Mouse (Mus musculus) hindbrain, embryonic 10.5 days (tissue): ENCODE results near the gene Ndufs4. TPM values are rescaled to one million over a fixed set of nuclear protein-coding genes. Genes with fewer than 3 reads are reported as not detected.

Experiments used
- DNase-seq: peaks from one replicate; pipeline ENCODE4 v3.0.0-alpha.2; 2017; ENCODE audit warnings: low spot score
- H3K27ac ChIP-seq: fragments of 300-500 bp; sonication (generic); 2 replicates; pipeline ENCODE4 v1.5.1; 2016; ENCODE audit warnings: mild to moderate bottlenecking, moderate library complexity
- H3K27me3 ChIP-seq: fragments of 300-500 bp; sonication (generic); 2 replicates; pipeline ENCODE4 v1.6.1; 2016; ENCODE audit warnings: mild to moderate bottlenecking; ENCODE audit not compliant: poor library complexity, insufficient read depth, severe bottlenecking
- H3K36me3 ChIP-seq: fragments of 300-500 bp; sonication (generic); 2 replicates; pipeline ENCODE4 v1.6.1; 2016; ENCODE audit warnings: mild to moderate bottlenecking, moderate library complexity
- H3K4me1 ChIP-seq: fragments of 300-500 bp; sonication (generic); replicated peaks from 2 replicates; pipeline ENCODE4 v1.6.1; 2016; ENCODE audit warnings: mild to moderate bottlenecking
- H3K4me3 ChIP-seq: fragments of 300-500 bp; sonication (generic); 2 replicates; pipeline ENCODE4 v1.5.1; 2016; ENCODE audit warnings: mild to moderate bottlenecking, moderate library complexity
- H3K9me3 ChIP-seq: fragments of 300-500 bp; sonication (generic); 2 replicates; pipeline ENCODE4 v1.6.1; 2016; ENCODE audit warnings: mild to moderate bottlenecking, moderate library complexity
- WGBS: fragments of 180-500 bp; shearing (Covaris S2); methylation state at CpG from one replicate; pipeline ENCODE4 v1.1.7; 2016; 5-methylcytosine and 5-hydroxymethylcytosine counted together
- polyA plus RNA-seq: library from polyadenylated mRNA; unstranded; fragments of >200 nt; fragmentation: Nextera tagmentation; extraction: Ambion mirVana; gene quantifications from 2 replicates; pipeline ENCODE4 v1.2.1, GENCODE M21; 2016

Gene Ndufs4
- 286 and 327 TPM in 2 replicates for polyA plus RNA-seq

- no peaks in the 10 kb centered on the region for H3K27me3 ChIP-seq
- H3K9me3 ChIP-seq = no peaks in the 10 kb centered on the region
- DNase-seq = no peak
- peaks cover 14% of the 10 kb centered on the region for H3K4me1 ChIP-seq
- peak within 1 kb of the TSS; percentile 95 for H3K27ac ChIP-seq
- 47% methylated on average over 13 of the region's 13 CpGs for WGBS
- H3K4me3 ChIP-seq = peak within 1 kb of the TSS; percentile 94
- peaks cover 7% of the 10 kb centered on the region; the same call in 1 of the 2 replicates for H3K36me3 ChIP-seq
Observed at GRCm38 (mm10) chr13:114388211-114388965, at the start of gene Ndufs4. Gene Ndufs4, minus strand, starts transcription at chr13:114388258.

GRCm38 (mm10) chr13:114432491-114432890 lies 44.4 kb upstream of the Ndufs4 start:
- Histone ChIP-seq H3K9me3 (no peaks in the 10 kb centered on the region), H3K36me3 (no peaks in the 10 kb centered on the region), H3K27ac (no peak overlapping the region), H3K4me3 (no peak overlapping the region), H3K27me3 (no peaks in the 10 kb centered on the region), H3K4me1 (no peaks in the 10 kb centered on the region)
- 89% methylated on average over 5 of the region's 5 CpGs for WGBS
- DNase-seq = no peak

- no peak for DNase-seq
- no peaks in the 10 kb centered on the region for H3K36me3 ChIP-seq
- H3K9me3 ChIP-seq = no peaks in the 10 kb centered on the region
- H3K4me3 ChIP-seq = no peak overlapping the region
- H3K27me3 ChIP-seq = no peaks in the 10 kb centered on the region
- H3K4me1 ChIP-seq = no peaks in the 10 kb centered on the region
- H3K27ac ChIP-seq = no peak overlapping the region
- WGBS = 93% methylated on average over 5 of the region's 5 CpGs
Observed at GRCm38 (mm10) chr13:114425230-114425629, 37.2 kb upstream of the Ndufs4 start.

- H3K27ac ChIP-seq = no peak overlapping the region
- WGBS = 92% methylated on average over 8 of the region's 8 CpGs
Observed at GRCm38 (mm10) chr13:114420235-114420634, 32.2 kb upstream of the Ndufs4 start.

GRCm38 (mm10) chr13:114419364-114419763 lies 31.3 kb upstream of the Ndufs4 start:
- no peaks in the 10 kb centered on the region for H3K27me3 ChIP-seq
- H3K9me3 ChIP-seq = no peaks in the 10 kb centered on the region
- no peaks in the 10 kb centered on the region for H3K36me3 ChIP-seq
- no peak for DNase-seq
- no peak overlapping the region for H3K4me3 ChIP-seq
- 76% methylated on average over 3 of the region's 3 CpGs for WGBS
- H3K27ac ChIP-seq = no peak overlapping the region
- no peaks in the 10 kb centered on the region for H3K4me1 ChIP-seq

More at GRCm38 (mm10) chr13:114420235-114420634, 32.2 kb upstream of the Ndufs4 start:
- DNase-seq = no peak
- H3K4me1 ChIP-seq = no peaks in the 10 kb centered on the region
- no peaks in the 10 kb centered on the region for H3K9me3 ChIP-seq
- H3K4me3 ChIP-seq = no peak overlapping the region
- no peaks in the 10 kb centered on the region for H3K27me3 ChIP-seq
- no peaks in the 10 kb centered on the region for H3K36me3 ChIP-seq

GRCm38 (mm10) chr13:114412326-114412725 lies 24.3 kb upstream of the Ndufs4 start:
- Histone ChIP-seq H3K27me3 (no peaks in the 10 kb centered on the region), H3K27ac (no peak overlapping the region), H3K36me3 (no peaks in the 10 kb centered on the region), H3K4me3 (no peak overlapping the region), H3K4me1 (peaks cover 6% of the 10 kb centered on the region), H3K9me3 (no peaks in the 10 kb centered on the region)
- DNase-seq = no peak

- H3K27me3 ChIP-seq = no peaks in the 10 kb centered on the region
- WGBS = 3% methylated on average over 5 of the region's 5 CpGs
- H3K4me1 ChIP-seq = peaks cover 22% of the 10 kb centered on the region
- H3K4me3 ChIP-seq = peak overlapping the region; percentile 24; the same call in 1 of the 2 replicates
- H3K27ac ChIP-seq = peak overlapping the region; percentile 72
- no peaks in the 10 kb centered on the region for H3K36me3 ChIP-seq
- no peak for DNase-seq
- no peaks in the 10 kb centered on the region for H3K9me3 ChIP-seq
Observed at GRCm38 (mm10) chr13:114406866-114407265, 18.8 kb upstream of the Ndufs4 start.

- Histone ChIP-seq H3K36me3 (no peaks in the 10 kb centered on the region), H3K27ac (peak overlapping the region; percentile 72), H3K27me3 (no peaks in the 10 kb centered on the region), H3K9me3 (no peaks in the 10 kb centered on the region), H3K4me1 (peaks cover 22% of the 10 kb centered on the region), H3K4me3 (peak overlapping the region; percentile 24; the same call in 1 of the 2 replicates)
- 9% methylated on average over 5 of the region's 5 CpGs for WGBS
- DNase-seq = peak; percentile 34
Observed at GRCm38 (mm10) chr13:114406424-114406823, 18.4 kb upstream of the Ndufs4 start.

GRCm38 (mm10) chr13:114405100-114405715 lies 17.1 kb upstream of the Ndufs4 start:
- H3K27ac ChIP-seq = no peak overlapping the region
- peaks cover 22% of the 10 kb centered on the region for H3K4me1 ChIP-seq
- H3K4me3 ChIP-seq = no peak overlapping the region
- H3K9me3 ChIP-seq = no peaks in the 10 kb centered on the region
- H3K36me3 ChIP-seq = no peaks in the 10 kb centered on the region
- no peak for DNase-seq
- no peaks in the 10 kb centered on the region for H3K27me3 ChIP-seq
- WGBS = 91% methylated on average over 9 of the region's 9 CpGs

- Histone ChIP-seq H3K4me1 (no peaks in the 10 kb centered on the region; the same call in 1 of the 2 replicates), H3K27ac (no peak overlapping the region), H3K4me3 (no peak overlapping the region), H3K9me3 (no peaks in the 10 kb centered on the region), H3K27me3 (no peaks in the 10 kb centered on the region), H3K36me3 (no peaks in the 10 kb centered on the region)
- WGBS = 83% methylated on average over 2 of the region's 2 CpGs
- DNase-seq = no peak
Observed at GRCm38 (mm10) chr13:114398906-114399305, 10.8 kb upstream of the Ndufs4 start.

- no peak for DNase-seq
- H3K4me3 ChIP-seq = no peak overlapping the region
- H3K27ac ChIP-seq = no peak overlapping the region
- no peaks in the 10 kb centered on the region for H3K9me3 ChIP-seq
- 50% methylated on average over 9 of the region's 9 CpGs for WGBS
- H3K4me1 ChIP-seq = no peaks in the 10 kb centered on the region; the same call in 1 of the 2 replicates
- H3K36me3 ChIP-seq = no peaks in the 10 kb centered on the region
- H3K27me3 ChIP-seq = no peaks in the 10 kb centered on the region
Observed at GRCm38 (mm10) chr13:114397281-114397680, 9.2 kb upstream of the Ndufs4 start.

- WGBS = 71% methylated on average over 10 of the region's 10 CpGs
- Histone ChIP-seq H3K27ac (no peak overlapping the region), H3K27me3 (no peaks in the 10 kb centered on the region), H3K36me3 (no peaks in the 10 kb centered on the region), H3K9me3 (no peaks in the 10 kb centered on the region), H3K4me1 (no peaks in the 10 kb centered on the region; the same call in 1 of the 2 replicates), H3K4me3 (no peak overlapping the region)
- no peak for DNase-seq
Observed at GRCm38 (mm10) chr13:114396863-114397262, 8.8 kb upstream of the Ndufs4 start.

- no peaks in the 10 kb centered on the region for H3K36me3 ChIP-seq
- DNase-seq = no peak
Observed at GRCm38 (mm10) chr13:114394784-114395183, 6.7 kb upstream of the Ndufs4 start.

More at GRCm38 (mm10) chr13:114394784-114395183, 6.7 kb upstream of the Ndufs4 start:
- Histone ChIP-seq H3K27me3 (no peaks in the 10 kb centered on the region), H3K4me3 (no peak overlapping the region), H3K9me3 (no peaks in the 10 kb centered on the region), H3K27ac (no peak overlapping the region), H3K4me1 (no peaks in the 10 kb centered on the region; the same call in 1 of the 2 replicates)
- WGBS = 93% methylated on average over 2 of the region's 2 CpGs
